Mouse (Mus musculus) inflammation-experienced regulatory T-cells, adult 6 months (primary cell): Measurements from ENCODE around the gene Gm11444. TPM values are rescaled to one million over a fixed set of nuclear protein-coding genes. Genes with fewer than 3 reads are reported as not detected.

Experiments
- ATAC-seq: one replicate; pipeline ENCODE4 v1.8.0; 2017
- polyA plus RNA-seq, 3 experiments: library from polyadenylated mRNA; unstranded; fragments of 100-300 nt; shearing (Covaris generic); gene quantifications; one replicate each; pipeline ENCODE4 v1.2.1; 2017

The Gm11444 gene
- polyA plus RNA-seq, 3 experiments from 2014 or later, result not detected

DNA sequence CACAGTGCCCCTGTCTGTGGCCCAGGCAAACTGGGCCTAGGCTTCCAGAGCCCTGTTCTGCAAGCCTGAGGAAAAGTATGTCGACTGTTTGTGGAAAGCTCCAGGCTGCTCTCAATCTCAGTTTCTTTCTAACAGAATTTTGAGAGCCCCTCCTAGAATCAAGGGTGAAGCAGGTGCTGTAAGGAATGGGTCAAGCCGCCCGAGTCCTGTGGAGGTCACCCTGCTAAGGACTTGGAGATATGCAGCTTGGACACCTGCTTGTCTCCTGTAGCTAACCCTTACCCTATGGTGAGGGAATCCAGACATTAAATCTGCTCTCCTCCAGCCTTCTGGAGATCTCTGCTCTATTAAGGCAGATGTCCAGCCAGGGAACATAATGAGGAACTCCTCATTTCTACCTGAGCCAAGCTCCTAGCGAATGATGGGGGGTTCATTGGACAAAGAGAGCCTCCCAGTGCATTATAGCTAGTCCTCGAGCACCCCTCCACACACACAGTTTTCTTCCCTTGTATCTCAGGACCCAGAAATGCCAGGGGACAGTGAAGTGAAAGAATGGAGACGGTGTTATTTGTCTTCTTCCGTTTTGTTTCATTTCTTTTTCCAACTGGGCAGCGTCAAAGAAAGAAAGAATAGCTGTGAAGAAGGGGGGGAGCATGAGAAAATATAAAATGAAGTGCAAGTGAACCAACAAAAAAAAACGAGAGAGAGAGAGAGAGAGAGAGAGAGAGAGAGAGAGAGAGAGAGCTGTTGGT lies 15.0 kb downstream of the Gm11444 start:
- ATAC-seq, result no peak

DNA sequence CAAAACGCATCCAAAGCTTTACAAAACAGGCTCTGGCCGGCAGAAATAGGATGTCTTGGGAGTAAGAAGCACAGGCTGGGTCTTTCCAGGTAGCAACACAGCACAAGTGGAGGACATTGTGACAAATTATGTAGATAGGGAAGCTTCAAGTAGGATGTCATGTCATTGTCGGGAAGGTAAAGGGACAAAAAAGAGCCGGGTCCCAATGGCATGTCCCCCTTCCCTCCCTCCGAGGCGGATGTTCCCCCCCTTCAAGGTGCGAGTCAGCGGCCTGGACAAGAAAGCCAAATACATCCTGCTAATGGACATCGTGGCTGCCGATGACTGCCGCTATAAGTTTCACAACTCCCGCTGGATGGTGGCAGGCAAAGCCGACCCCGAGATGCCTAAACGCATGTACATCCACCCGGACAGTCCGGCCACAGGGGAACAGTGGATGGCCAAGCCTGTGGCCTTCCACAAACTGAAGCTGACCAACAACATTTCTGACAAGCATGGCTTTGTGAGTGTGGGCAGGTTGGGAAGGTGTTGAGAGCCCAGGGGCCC lies 15.7 kb downstream of the Gm11444 start:
- ATAC-seq, result no peak

DNA sequence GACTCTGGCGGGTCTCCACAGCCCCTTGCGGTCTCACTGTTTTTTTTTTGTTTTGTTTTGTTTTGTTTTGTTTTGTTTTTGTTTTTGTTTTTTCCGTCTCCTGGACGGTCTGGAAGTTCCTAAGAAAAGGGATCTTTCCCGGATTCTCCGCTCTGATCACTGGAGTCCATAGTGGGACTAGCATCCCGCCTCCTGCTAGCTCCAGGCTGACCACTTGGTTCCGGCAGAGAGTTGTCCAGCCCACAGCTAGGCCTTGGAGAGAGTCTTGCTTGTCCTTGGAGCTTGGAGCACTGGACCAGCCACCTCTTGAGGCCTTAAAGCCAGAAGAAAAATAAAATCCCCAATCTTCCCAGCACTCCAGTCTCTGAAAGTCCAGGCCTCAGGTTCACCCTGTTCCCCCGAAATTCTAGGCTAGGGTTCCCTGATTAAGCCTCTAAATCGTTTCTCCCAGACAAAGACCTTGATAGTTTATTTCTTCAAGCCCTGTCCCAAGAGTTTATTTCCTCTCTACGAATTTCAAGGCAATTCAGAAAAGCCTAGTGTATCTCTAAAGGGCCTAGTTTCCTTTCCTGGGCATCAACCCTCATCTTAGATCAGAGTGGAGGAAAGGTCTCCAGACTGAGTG lies 16.3 kb downstream of the Gm11444 start:
- ATAC-seq, result no peak

DNA sequence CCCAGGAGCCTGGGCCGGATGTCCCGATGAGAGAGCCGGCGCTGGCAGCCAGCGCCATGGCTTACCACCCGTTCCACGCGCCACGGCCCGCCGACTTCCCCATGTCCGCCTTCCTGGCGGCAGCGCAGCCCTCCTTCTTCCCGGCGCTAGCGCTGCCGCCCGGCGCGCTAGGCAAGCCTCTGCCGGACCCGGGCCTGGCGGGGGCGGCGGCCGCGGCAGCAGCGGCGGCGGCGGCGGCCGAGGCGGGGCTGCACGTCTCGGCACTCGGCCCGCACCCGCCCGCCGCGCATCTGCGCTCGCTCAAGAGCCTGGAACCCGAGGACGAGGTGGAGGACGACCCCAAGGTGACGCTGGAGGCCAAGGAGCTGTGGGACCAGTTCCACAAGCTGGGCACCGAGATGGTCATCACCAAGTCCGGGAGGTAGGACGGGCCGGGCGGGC lies 17.0 kb downstream of the Gm11444 start:
- no peak for ATAC-seq

DNA sequence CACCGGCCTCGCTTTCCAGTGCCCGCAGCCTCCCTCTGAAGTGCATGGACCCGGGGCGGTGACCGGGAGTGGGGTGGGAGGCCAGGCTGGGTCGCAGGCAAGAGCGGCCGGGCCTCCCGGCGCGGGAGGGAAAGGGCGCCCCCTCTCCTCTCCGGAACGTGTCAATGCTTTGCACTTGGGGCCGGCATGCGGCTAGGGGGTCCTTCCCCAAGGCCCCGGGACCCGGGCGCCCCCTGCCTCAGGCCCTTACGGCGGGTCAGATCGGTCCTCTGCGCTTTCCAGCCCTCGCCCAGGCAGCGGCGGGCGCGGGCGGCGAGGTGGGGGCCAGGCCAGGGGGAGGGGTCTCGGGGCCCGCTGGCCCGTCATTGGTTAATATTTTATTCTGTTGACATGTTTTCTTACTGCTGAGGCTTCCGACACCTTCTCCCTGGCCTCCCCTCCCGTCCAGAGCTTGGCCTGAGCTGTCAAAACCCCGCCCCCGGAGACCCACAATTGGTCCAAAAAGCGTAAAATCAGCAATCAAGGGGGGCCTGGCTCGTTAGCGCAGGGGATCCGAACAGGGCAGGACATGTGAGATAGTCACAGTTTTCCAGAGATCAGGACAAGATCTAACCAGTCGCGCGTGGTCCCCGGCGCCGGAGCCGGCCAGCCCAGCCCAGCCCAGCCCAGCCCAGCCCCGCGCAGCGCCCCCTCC lies 17.8 kb downstream of the Gm11444 start, which contains the start of gene Tbx2:
Gene Tbx2 (plus strand): TSS at position 321 of the 694 bp plus-strand sequence.
- no peak for ATAC-seq

DNA sequence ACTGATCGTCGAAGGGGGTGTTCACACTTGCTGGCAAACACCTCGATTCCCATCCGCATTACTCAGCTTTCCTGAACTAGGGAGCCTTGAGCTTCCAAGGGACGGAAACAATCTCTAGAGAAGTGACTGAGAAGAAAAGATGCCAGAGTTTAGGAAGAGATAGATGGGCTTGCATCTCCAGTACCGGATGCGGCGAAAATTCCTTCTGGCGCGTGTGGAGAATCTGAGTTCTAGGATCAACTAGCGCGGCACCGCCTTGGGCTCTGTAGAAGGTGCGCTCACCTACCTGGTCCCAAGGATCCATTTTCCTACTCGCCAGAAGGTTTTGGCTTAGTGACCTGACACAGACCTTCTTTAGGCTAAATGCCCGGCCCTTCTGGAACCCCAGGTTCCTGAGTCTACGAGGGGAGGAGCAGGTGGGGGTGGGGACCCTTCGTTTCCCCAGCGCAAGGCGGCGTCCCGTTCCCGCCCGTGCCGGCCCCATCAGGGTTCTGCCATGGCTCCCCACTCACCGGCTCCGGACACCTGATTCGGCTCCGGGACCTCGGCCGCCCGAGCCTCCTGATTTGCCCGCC lies 18.4 kb downstream of the Gm11444 start:
- ATAC-seq, result no peak

DNA sequence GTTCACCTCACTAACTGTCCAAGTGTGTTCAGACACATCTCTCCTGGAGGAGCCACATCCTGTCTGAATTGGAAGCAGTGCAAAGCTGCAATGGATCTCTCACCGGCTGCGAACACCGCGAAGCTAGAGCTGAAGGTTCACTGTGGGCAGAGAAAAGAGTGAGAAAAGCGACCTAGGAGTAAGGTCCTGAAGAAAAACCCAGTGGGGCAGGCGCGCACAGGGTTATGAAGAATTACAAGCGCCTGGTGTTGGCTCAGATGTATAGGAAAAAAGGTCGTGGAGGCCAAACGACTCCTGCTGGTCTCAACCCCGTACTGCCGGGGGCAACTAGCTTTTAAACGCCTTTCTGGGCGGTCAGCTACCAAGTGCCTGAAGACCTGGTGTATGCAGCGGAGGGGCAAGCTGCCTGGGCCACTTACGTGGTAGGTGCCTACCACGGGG lies 19.2 kb downstream of the Gm11444 start:
- ATAC-seq, result no peak

DNA sequence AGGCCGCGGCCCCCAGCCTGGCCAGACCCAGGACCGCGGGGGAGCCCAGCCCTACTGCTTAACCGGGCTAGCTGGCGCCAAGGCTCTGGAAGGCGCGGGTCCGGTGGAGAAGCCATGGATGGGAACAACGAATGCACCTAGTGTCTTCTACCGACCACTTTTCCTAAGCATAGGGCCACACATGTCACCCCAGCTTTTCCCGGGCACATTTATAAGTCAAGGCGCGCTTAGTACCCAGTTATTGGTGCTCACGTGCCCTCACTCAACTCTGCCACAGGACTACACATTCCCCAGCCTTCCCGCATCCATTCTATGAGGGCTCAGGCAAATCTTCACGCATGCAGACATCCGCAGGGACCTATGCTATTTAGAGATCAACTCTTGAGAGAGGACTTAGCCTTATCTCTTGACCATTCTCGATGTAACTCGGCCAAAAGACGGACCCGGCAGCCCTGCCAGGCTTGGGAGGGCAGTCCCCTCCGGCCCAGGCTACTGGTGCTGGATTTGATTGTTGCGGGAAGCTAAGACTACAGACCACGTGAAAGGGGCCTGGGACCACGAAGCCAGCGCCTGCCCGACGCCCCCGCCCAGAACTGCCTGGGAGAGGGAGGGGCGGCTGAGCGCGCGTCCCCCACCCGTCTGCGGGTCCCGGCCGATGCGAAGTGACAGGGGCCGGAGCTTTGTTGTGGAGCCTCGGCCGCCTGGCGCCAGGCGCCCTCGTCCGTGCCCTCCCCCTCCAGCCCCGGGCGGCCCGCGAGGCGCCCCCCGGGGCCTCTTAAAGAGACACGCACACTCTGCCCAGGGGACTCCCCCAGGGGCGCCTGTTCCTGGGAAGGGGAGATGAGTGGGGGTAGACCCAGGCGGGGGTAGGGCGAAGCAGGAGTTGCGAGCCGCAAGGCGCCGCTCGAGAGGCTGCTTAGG lies 20.4 kb downstream of the Gm11444 start:
- ATAC-seq, result no peak

DNA sequence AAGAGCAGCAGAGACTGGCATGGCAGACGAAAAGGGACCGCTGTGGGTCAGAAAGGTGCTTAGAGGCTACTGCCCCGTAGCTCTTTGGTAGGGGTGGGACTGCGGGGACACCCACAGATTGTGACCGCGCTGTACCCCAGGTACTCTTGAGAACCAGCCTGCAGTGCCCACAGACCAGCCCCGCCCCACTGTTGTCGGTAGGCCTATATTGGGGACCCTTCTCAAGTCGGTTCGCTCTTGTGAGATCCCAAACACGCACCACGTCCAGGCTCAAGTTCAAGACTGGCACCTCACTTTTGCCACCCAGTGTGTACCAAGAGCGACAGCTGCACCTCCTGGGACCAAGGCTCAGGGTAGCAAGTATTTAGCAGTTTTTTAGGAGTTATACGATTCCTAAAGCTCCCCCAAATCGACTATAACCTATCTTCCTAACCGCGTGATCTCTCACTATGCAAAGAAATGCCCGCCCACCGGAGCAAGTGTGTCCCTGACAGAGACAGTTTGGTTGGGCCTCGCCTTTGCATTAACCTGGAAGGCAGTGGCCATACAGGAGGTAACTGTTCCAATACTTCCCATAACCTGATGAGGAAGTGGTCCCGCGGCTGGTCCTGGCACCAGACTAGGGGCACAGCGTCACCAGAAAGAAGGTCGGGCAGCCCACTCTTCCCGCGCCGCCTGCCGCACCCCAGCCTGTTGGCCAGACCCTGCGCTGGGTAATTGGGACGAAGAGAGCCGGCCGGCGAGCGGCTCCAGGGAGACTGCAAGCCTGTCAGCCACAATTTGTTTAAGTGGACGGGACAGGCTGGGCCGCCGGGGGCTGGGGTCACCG lies 21.2 kb downstream of the Gm11444 start:
- ATAC-seq, result no peak

DNA sequence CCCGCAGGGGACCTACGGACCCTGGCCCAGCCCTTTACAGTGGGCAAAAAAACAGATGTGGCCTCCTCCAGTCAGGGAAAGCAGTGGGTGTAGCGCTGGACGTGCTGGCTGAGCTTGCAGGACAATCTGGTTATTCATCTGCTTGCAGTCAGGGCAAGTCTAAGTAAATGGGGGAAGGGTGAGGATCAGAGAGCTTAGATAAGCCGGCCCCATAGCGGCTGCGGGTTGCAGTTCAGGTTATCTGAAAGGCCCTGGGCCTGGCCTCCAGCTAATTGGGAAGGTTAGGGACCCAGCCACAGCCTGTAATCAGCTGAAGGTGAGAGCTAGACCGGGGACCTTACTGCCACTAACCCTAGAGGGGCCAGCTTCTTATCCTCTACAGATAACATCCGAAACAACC lies 22.8 kb downstream of the Gm11444 start:
- ATAC-seq, result no peak

DNA sequence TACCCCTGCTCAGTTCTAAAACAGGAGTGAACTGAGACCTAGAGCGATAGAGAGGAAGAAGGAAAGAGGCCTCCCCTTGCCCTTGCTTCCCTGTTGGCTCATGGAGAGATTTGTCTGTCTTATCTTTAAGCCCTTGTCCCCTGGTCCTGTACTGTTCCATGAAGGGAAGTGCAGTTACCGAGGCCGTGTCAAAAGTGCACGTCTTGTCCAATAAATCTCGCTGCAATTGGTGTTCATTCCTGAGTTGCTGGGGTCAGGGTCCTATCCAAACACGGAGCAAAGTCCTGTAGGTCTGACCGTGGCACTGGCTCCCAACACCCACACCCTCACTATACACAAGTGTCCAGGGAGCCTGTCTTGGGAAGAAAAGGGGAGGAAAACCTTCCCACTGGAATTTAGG lies 24.3 kb downstream of the Gm11444 start:
- no peak for ATAC-seq

DNA sequence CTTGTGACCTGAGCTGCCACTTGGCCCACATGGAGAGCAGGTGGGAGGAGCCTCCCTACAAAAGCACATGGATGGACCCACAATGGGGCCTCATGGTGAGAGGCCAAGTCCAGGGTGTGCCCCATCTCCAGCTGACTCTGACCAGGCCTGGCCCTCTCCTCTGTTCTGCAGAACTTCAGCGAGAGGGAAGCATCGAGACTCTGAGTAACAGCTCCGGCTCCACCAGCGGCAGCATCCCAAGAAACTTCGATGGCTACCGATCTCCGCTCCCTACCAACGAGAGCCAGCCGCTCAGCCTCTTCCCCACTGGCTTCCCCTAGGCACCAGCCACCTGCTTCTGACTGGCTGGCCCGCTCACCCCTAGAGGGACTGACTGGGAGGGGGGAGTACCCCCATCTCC lies 25.1 kb downstream of the Gm11444 start:
- ATAC-seq, result no peak

DNA sequence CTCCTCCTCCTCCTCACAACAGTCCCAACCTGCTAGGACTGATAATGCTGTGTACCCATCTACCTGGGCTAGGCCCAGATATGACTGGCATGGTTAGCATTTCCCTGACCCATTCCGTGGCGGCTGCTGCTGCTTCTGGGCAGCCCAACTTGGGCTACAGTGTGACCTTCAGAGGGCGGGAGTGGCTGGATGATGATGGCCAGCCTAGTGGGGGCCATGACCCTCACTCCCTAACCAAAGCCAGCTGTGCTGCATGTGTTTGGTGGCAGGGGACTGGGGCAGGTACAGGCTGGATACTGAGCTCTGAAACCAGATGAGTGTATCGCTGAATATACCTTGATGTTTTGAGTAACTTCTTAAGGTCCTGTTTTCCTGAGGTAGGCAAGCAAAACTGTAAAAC lies 26.3 kb downstream of the Gm11444 start:
- ATAC-seq, result no peak

DNA sequence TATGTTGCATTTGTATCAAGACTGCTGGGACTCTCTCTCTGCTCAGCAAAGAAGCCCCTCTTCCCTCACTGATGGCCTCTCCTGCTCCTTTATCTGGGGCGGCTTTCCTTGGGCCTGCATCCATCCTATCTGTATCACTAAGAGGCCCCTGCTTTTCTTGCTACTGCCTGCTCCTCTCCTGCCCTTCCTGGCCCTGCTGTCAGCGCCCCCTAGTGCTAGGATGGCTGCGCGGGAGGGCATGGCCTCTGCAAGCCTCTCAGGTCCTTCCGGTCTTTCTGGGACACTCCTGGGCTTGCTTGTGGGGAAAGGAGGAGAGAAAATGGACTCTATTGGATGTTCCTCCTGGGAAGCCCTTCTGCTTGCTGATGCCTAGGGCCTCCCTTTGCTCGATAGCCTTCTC lies 27.0 kb downstream of the Gm11444 start:
- ATAC-seq, result no peak

DNA sequence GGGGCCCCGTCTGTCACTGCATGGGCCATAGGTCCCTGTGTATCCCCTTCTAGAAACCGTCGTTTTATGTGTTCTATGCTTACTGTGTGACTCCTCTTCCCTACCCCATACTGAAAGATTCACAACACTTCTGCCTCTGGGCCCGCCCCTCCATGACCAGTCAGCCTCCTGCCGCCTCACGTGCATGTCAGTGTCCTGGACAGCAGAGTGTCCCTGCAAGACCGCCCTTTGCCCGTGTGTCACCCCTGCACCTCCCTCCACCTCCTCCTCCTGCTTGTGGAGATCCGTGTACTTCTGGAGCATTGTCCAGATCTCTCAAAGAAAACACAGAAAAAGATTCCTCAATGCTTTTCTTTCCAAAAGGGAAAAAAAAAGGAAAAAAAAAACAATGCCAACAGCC lies 28.5 kb downstream of the Gm11444 start:
- ATAC-seq, result no peak

DNA sequence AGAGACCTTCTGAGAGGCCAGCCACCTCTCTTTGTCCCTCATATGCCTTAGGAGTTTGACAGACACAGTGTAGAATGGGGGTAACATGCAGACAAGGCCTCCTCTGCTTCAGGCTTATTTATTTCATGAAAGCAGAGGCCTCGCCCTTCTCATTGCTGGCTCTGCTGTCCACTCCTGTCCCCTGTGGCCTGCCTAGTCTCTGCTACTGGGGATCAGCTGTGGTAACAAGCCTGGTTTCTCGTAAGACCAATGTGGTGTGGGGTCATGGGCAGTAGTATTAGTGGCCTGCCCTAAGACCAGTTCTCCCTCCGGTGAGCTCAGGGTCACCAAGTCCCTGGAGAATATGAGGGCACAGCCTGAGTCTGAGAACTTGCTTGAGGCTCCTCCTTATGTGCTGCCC lies 29.2 kb downstream of the Gm11444 start:
- ATAC-seq, result no peak

DNA sequence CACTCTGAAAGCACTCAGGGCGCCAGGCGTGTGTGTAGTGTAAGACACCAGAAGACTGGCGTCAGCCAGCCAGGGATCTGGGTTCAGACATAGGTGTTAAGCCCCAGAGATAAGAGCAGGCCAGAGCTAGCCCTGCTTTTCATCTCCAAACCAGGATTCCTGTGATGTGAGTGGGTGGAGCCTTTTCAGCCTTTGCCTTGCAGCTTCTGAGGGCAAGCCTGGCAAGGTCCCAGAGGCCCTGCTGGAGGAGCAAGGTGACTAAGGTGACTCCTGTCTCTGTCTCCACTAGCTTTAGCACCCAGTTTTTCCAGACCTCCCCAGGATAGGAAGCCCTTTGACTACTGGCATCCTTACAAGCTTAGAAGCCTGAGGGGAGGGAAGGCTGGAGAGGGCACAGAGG lies 31.7 kb downstream of the Gm11444 start:
- no peak for ATAC-seq

DNA sequence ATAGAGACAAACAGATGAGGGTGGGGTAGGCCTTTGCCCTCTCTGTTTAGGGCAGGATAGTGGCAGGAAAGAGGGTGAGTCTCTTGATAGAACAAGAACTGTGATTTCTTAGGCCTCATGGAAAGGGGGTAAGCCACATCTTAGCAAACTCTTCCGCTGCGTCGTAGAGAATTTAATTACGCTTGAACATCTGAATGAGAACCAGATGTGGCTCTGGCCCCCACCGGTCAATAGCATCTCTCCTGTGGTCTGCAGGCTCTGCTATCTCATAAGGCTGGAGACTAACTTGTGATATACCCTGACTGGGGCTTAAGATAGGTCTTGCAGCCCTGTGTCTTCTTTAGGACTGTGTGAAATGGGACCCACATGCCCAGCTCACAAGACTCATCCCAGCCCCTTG lies 33.7 kb downstream of the Gm11444 start:
- no peak for ATAC-seq

DNA sequence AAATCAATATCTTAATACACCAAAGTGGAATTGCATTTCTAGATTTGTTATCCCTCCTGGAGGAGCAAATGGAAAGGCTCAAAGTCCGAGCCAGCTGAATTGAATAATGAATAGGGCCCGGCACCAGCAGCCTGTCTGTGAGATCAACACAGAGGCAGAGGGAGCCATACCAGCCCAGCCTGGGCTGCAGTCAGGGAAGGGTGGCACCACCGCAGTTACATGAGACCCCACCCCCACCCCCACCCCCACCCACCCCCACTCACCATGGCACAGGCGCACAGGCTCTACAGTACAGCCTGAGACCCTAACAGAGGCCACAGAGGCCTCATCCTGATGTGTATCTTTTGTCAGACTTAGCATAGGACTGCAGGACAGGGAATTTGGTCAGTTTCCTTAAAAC lies 35.5 kb downstream of the Gm11444 start:
- no peak for ATAC-seq

DNA sequence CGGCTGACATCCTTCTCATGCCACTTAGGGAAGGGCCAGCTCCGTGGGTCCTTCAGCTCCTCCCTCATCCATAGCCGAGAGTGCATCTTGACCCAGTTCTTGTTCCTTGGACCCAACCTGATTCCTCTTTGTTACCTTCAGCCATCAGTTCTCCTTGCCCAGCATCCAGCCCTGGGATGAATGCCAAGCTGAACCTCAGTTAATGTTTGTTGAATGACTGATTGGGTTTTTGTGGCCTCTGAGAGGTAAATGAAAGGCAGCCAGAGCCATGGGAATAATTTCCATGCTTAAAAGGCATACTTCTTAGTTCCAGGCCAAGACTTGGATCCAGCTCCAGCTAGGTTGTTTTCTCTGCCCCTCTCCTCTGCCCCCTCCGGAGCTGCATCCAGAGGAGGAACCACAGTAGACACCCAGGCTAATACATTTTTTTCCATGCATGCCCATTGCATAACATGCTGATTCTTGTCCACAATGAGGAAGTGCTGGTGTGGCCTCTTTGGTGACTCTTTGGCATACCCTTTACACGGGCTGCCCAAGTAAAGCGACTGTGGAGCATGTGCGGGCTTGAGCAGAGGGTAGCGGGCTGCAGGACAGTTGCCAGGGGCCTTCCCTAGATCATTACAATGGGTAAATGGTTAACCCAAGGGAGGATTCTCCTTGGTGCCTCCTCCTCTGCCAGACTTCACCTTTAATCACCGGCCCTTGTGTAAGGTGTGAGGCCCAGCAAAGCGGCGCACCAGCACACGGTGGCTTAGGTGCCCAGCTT lies 37.7 kb downstream of the Gm11444 start:
- no peak for ATAC-seq
